Mouse (Mus musculus) small intestine, adult 2 months (tissue): ENCODE measurements around the gene Ttpal.

ENCODE experiments used
- CTCF ChIP-seq: fragments of 200-500 bp; IDR thresholded peaks from 2 replicates; pipeline ENCODE4 v1.5.1; 2012; ENCODE audit warnings: low read depth, mild to moderate bottlenecking, control low read depth, inconsistent platforms, low read length, moderate library complexity, mixed read lengths; ENCODE audit not compliant: insufficient replicate concordance, insufficient read length; ENCODE audit errors: extremely low read depth
- POLR2A ChIP-seq: fragments of 200-500 bp; IDR thresholded peaks from 2 replicates; pipeline ENCODE4 v1.6.1; 2012; ENCODE audit warnings: low read depth, mild to moderate bottlenecking, control low read depth, inconsistent platforms, low read length, moderate library complexity

GRCm38 (mm10) chr2:163555417-163555816, 46.7 kb upstream of the Ttpal start:
- TF ChIP-seq POLR2A: no peak
- no peak for TF ChIP-seq CTCF
